Mouse (Mus musculus): ENCODE results near the gene Best2.

Best2 gene

GRCm38 (mm10) chr8:84966603-84967002 lies 47.7 kb downstream of the Best2 start:
- DNase-seq: no peak

GRCm38 (mm10) chr8:84965731-84966291 lies 48.5 kb downstream of the Best2 start:
- peak; percentile 98 for DNase-seq

- DNase-seq: no peak
Observed at GRCm38 (mm10) chr8:84963952-84964351, 50.4 kb downstream of the Best2 start.

GRCm38 (mm10) chr8:84959811-84960210 lies 54.5 kb downstream of the Best2 start:
- DNase-seq: no peak
